Mouse (Mus musculus): ENCODE measurements at regions not wholly inside any gene's neighbourhood (a gene's known extent, or its start where the extent isn't known, plus 50 kb on each side); places are given as distances from the start of the nearest gene placed in this dataset.

GRCm38 (mm10) chr11:113190520-113190919, 408.5 kb downstream of the Sox9 start:
- TF ChIP-seq EP300 (IDR thresholded peaks at IDR 0.05): no peak
- TF ChIP-seq CTCF (IDR thresholded peaks at IDR 0.05): no peak

Data from lung, postnatal 0 days (tissue).